Mouse (Mus musculus): ENCODE results near the gene 4930548H24Rik. TPM values are rescaled to one million over a fixed set of nuclear protein-coding genes. Genes with fewer than 3 reads are reported as not detected.

4930548H24Rik gene
- not detected in 2 replicates for polyA plus RNA-seq (2015; fragmentation: Nextera tagmentation; extraction: Ambion mirVana)

GRCm38 (mm10) chr5:31485440-31485839, at the start of gene 4930548H24Rik:
Gene 4930548H24Rik, plus strand, starts transcription at chr5:31485740.
- Histone ChIP-seq H3K9me3 (no peaks in the 10 kb centered on the region), H3K4me2 (no peak within 1 kb of the TSS), H3K27me3 (no peaks in the 10 kb centered on the region), H3K4me3 (no peak within 1 kb of the TSS), H3K4me1 (no peaks in the 10 kb centered on the region), H3K36me3 (peaks cover 27% of the 10 kb centered on the region), H3K9ac (no peak within 1 kb of the TSS), H3K27ac (no peak within 1 kb of the TSS)
- no peak for ATAC-seq (ENCODE audit: insufficient number of reproducible peaks, low FRiP score, low TSS enrichment, low read depth)
- 93% methylated on average over 3 of the region's 3 CpGs for WGBS

- Histone ChIP-seq H3K4me1 (peaks cover 11% of the 10 kb centered on the region), H3K9ac (no peak overlapping the region), H3K36me3 (no peaks in the 10 kb centered on the region), H3K4me2 (no peak overlapping the region), H3K27me3 (no peaks in the 10 kb centered on the region), H3K4me3 (no peak overlapping the region), H3K9me3 (no peaks in the 10 kb centered on the region), H3K27ac (0 out of 2 replicates have a peak overlapping the region, but pooled peaks have one; percentile 77)
- whole genome bisulfite sequencing: 78% methylated on average over 2 of the region's 2 CpGs
- no peak for ATAC-seq (ENCODE audit: insufficient number of reproducible peaks, low FRiP score, low TSS enrichment, low read depth)
Observed at GRCm38 (mm10) chr5:31451336-31451735, 34.2 kb upstream of the 4930548H24Rik start.

- no peaks in the 10 kb centered on the region for H3K36me3 ChIP-seq
- H3K9me3 ChIP-seq: no peaks in the 10 kb centered on the region
- ATAC-seq (ENCODE audit: insufficient number of reproducible peaks, low FRiP score, low TSS enrichment, low read depth): peak; percentile 97
- H3K4me1 ChIP-seq: peaks cover 11% of the 10 kb centered on the region
- H3K9ac ChIP-seq: peak within 1 kb of the TSS; percentile 34
- peak within 1 kb of the TSS; percentile 54 for H3K4me3 ChIP-seq
- WGBS: 5% methylated on average over 23 of the region's 23 CpGs
- H3K4me2 ChIP-seq: peak within 1 kb of the TSS; percentile 68
- peak within 1 kb of the TSS; percentile 77 for H3K27ac ChIP-seq
- H3K27me3 ChIP-seq: no peaks in the 10 kb centered on the region
Observed at GRCm38 (mm10) chr5:31451878-31452561, 33.5 kb upstream of the 4930548H24Rik start, which contains the start of gene Zfp512. Gene Zfp512, plus strand, starts transcription at chr5:31452431.

- peak overlapping the region; percentile 68 for H3K4me2 ChIP-seq
- H3K27ac ChIP-seq: peak overlapping the region; percentile 77
- WGBS: 0% methylated on average over 11 of the region's 11 CpGs
- no peaks in the 10 kb centered on the region for H3K36me3 ChIP-seq
- ATAC-seq (ENCODE audit: insufficient number of reproducible peaks, low FRiP score, low TSS enrichment, low read depth): no peak; the same call in 1 of the 2 replicates
- peaks cover 11% of the 10 kb centered on the region for H3K4me1 ChIP-seq
- peak overlapping the region; percentile 34; the same call in 1 of the 2 replicates for H3K9ac ChIP-seq
- H3K4me3 ChIP-seq: peak overlapping the region; percentile 54
- H3K27me3 ChIP-seq: no peaks in the 10 kb centered on the region
- H3K9me3 ChIP-seq: no peaks in the 10 kb centered on the region
Observed at GRCm38 (mm10) chr5:31452562-31452878, 33.0 kb upstream of the 4930548H24Rik start.

GRCm38 (mm10) chr5:31452886-31453410, 32.6 kb upstream of the 4930548H24Rik start:
- Histone ChIP-seq H3K9me3 (no peaks in the 10 kb centered on the region), H3K9ac (peak overlapping the region; percentile 34), H3K27me3 (no peaks in the 10 kb centered on the region), H3K4me3 (peak overlapping the region; percentile 54), H3K27ac (no peak overlapping the region), H3K4me2 (peak overlapping the region; percentile 68), H3K4me1 (peaks cover 11% of the 10 kb centered on the region), H3K36me3 (no peaks in the 10 kb centered on the region)
- no peak for ATAC-seq (ENCODE audit: insufficient number of reproducible peaks, low FRiP score, low TSS enrichment, low read depth)
- 11% methylated on average over 7 of the region's 7 CpGs for WGBS

GRCm38 (mm10) chr5:31467798-31468197, 17.7 kb upstream of the 4930548H24Rik start:
- Histone ChIP-seq H3K4me1 (no peaks in the 10 kb centered on the region), H3K27ac (no peak overlapping the region), H3K4me2 (no peak overlapping the region), H3K9ac (no peak overlapping the region), H3K9me3 (no peaks in the 10 kb centered on the region), H3K36me3 (peaks cover 69% of the 10 kb centered on the region), H3K4me3 (no peak overlapping the region), H3K27me3 (no peaks in the 10 kb centered on the region)
- ATAC-seq (ENCODE audit: insufficient number of reproducible peaks, low FRiP score, low TSS enrichment, low read depth): no peak
- 90% methylated on average over 3 of the region's 3 CpGs for WGBS

GRCm38 (mm10) chr5:31469711-31470110, 15.8 kb upstream of the 4930548H24Rik start:
- Histone ChIP-seq H3K9me3 (no peaks in the 10 kb centered on the region), H3K27me3 (no peaks in the 10 kb centered on the region), H3K9ac (no peak overlapping the region), H3K36me3 (peaks cover 87% of the 10 kb centered on the region), H3K4me2 (no peak overlapping the region), H3K4me1 (no peaks in the 10 kb centered on the region), H3K27ac (no peak overlapping the region), H3K4me3 (no peak overlapping the region)
- 91% methylated on average over 6 of the region's 6 CpGs for WGBS
- no peak for ATAC-seq (ENCODE audit: insufficient number of reproducible peaks, low FRiP score, low TSS enrichment, low read depth)

- ATAC-seq (ENCODE audit: insufficient number of reproducible peaks, low FRiP score, low TSS enrichment, low read depth): no peak
- H3K4me2 ChIP-seq: no peak overlapping the region
- H3K9me3 ChIP-seq: no peaks in the 10 kb centered on the region
- WGBS: 70% methylated on average over 7 of the region's 7 CpGs
- peaks cover 88% of the 10 kb centered on the region for H3K36me3 ChIP-seq
- H3K4me1 ChIP-seq: no peaks in the 10 kb centered on the region
- H3K4me3 ChIP-seq: no peak overlapping the region
- no peak overlapping the region for H3K27ac ChIP-seq
- no peaks in the 10 kb centered on the region for H3K27me3 ChIP-seq
- H3K9ac ChIP-seq: no peak overlapping the region
Observed at GRCm38 (mm10) chr5:31470334-31470733, 15.2 kb upstream of the 4930548H24Rik start.

GRCm38 (mm10) chr5:31480536-31480935, 5.0 kb upstream of the 4930548H24Rik start:
- Histone ChIP-seq H3K4me1 (no peaks in the 10 kb centered on the region), H3K9ac (no peak overlapping the region), H3K9me3 (no peaks in the 10 kb centered on the region), H3K27ac (no peak overlapping the region), H3K27me3 (no peaks in the 10 kb centered on the region), H3K36me3 (peaks cover 70% of the 10 kb centered on the region), H3K4me3 (no peak overlapping the region), H3K4me2 (no peak overlapping the region)
- WGBS: 95% methylated on average over 4 of the region's 4 CpGs
- ATAC-seq (ENCODE audit: insufficient number of reproducible peaks, low FRiP score, low TSS enrichment, low read depth): no peak

GRCm38 (mm10) chr5:31487889-31488288, 2.3 kb downstream of the 4930548H24Rik start:
- H3K36me3 ChIP-seq: peaks cover 4% of the 10 kb centered on the region; the same call in 1 of the 2 replicates
- no peaks in the 10 kb centered on the region for H3K4me1 ChIP-seq
- H3K9me3 ChIP-seq: no peaks in the 10 kb centered on the region
- H3K4me3 ChIP-seq: no peak overlapping the region
- H3K27ac ChIP-seq: no peak overlapping the region
- no peak overlapping the region for H3K4me2 ChIP-seq
- WGBS: 90% methylated on average over 3 of the region's 3 CpGs
- H3K27me3 ChIP-seq: no peaks in the 10 kb centered on the region
- ATAC-seq (ENCODE audit: insufficient number of reproducible peaks, low FRiP score, low TSS enrichment, low read depth): no peak
- H3K9ac ChIP-seq: no peak overlapping the region

GRCm38 (mm10) chr5:31489116-31489769, 3.7 kb downstream of the 4930548H24Rik start:
- no peak overlapping the region for H3K27ac ChIP-seq
- WGBS: 59% methylated on average over 7 of the region's 7 CpGs
- no peak for ATAC-seq (ENCODE audit: insufficient number of reproducible peaks, low FRiP score, low TSS enrichment, low read depth)

GRCm38 (mm10) chr5:31492031-31492430, 6.5 kb downstream of the 4930548H24Rik start:
- H3K9me3 ChIP-seq: no peaks in the 10 kb centered on the region

More at GRCm38 (mm10) chr5:31489116-31489769, 3.7 kb downstream of the 4930548H24Rik start:
- Histone ChIP-seq H3K36me3 (peaks cover 4% of the 10 kb centered on the region; the same call in 1 of the 2 replicates), H3K4me2 (no peak overlapping the region), H3K4me3 (no peak overlapping the region), H3K4me1 (no peaks in the 10 kb centered on the region), H3K9ac (no peak overlapping the region), H3K27me3 (no peaks in the 10 kb centered on the region), H3K9me3 (no peaks in the 10 kb centered on the region)

More at GRCm38 (mm10) chr5:31492031-31492430, 6.5 kb downstream of the 4930548H24Rik start:
- H3K9ac ChIP-seq: no peak overlapping the region
- no peak overlapping the region for H3K4me3 ChIP-seq
- peaks cover 7% of the 10 kb centered on the region for H3K36me3 ChIP-seq
- H3K27ac ChIP-seq: no peak overlapping the region
- H3K4me1 ChIP-seq: peaks cover 8% of the 10 kb centered on the region
- no peak overlapping the region for H3K4me2 ChIP-seq
- WGBS: 85% methylated on average over 1 of the region's 1 CpGs
- ATAC-seq (ENCODE audit: insufficient number of reproducible peaks, low FRiP score, low TSS enrichment, low read depth): no peak
- H3K27me3 ChIP-seq: no peaks in the 10 kb centered on the region

All from limb, embryonic 15.5 days (tissue).